ENCODE assay signal across 9 mouse cellular contexts in the genomic region with DNA sequence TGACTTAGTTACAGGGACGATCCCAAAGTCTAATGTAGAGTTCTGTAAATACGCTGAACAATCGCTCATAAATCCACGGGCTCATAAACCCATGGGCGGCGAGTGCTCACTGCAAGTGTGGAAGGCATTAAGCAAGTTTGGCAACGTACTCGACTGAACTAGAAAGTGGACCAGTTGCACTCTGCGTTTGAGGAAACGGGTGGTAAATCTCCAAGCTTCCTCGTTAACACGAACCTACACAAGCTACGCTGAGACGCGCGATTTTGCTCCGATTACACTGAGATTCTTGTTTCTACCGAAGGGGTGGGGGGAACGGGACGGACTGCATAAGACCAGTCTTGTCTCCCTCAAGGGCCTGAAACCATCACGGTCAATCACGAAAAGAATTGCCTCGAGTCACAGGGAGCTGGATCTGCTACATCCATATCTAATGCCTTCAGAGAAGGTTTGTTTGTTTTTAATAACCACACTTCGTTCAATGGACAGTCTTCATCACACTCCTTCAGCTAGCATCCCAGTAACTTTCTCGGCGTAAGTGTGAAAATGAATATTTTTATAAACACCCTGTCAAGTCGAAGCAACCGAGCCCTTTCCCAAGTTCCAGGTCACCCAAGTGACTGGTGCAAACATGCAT. TPM values are rescaled to one million over a fixed set of nuclear protein-coding genes. Genes with fewer than 3 reads are reported as not detected.
A peak's percentile ranks its signal among the peaks of the same experiment; 100 is the strongest.
DNase-seq lines count a peak whose midpoint lies in the region; ATAC-seq and TF ChIP-seq lines count a peak whose summit lies in the region.
"Had no signal": no experiment of that assay in that cellular context is flagged by ENCODE, and none has a peak within 500 bp of the region (broad histone marks: within the 10 kb centered on the region; RNA-seq: fewer than 3 reads in every experiment).

No protein-coding gene starts in this region.

- peak overlapping the region; percentile 54; the same call in 1 of the 2 replicates for H3K27ac ChIP-seq in forebrain, postnatal 0 days (ENCODE audit: low read depth, low read length)
- H3K27ac ChIP-seq in stomach, embryonic 15.5 days = peak overlapping the region; percentile 95

- no peaks in the 10 kb centered on the region for H3K36me3 ChIP-seq in forebrain, postnatal 0 days (ENCODE audit: insufficient read depth)
- no peaks in the 10 kb centered on the region for H3K36me3 ChIP-seq in stomach, embryonic 15.5 days

- H3K27me3 ChIP-seq in forebrain, postnatal 0 days (ENCODE audit: insufficient read depth, low read length) = no peaks in the 10 kb centered on the region
- H3K27me3 ChIP-seq in stomach, embryonic 15.5 days (replicated peaks) = no peaks in the 10 kb centered on the region
- H3K27me3 ChIP-seq: Patski had no signal

- H3K4me1 ChIP-seq in forebrain, postnatal 0 days (ENCODE audit: insufficient read depth) = peaks cover 24% of the 10 kb centered on the region
- H3K4me1 ChIP-seq in stomach, embryonic 15.5 days = peaks cover 16% of the 10 kb centered on the region

- H3K9ac ChIP-seq in forebrain, postnatal 0 days = peak overlapping the region; percentile 100
- H3K9ac ChIP-seq in stomach, embryonic 15.5 days = peak overlapping the region; percentile 95

- WGBS in forebrain, postnatal 0 days = 7% methylated on average over 28 of the region's 28 CpGs
- under 1% methylated on average over 28 of the region's 28 CpGs for WGBS in stomach, embryonic 15.5 days

- no peak for TF ChIP-seq CTCF in forebrain, postnatal 0 days (IDR thresholded peaks at IDR 0.05; ENCODE audit: low read depth)

- no peaks in the 10 kb centered on the region for H3K9me3 ChIP-seq in forebrain, postnatal 0 days (ENCODE audit: low read length)
- H3K9me3 ChIP-seq in stomach, embryonic 15.5 days = no peaks in the 10 kb centered on the region

- H3K4me2 ChIP-seq in forebrain, postnatal 0 days (ENCODE audit: low read depth) = peak overlapping the region; percentile 80
- H3K4me2 ChIP-seq in stomach, embryonic 15.5 days = peak overlapping the region; percentile 84

- H3K4me3 ChIP-seq in forebrain, postnatal 0 days (ENCODE audit: low read depth, low read length) = peak overlapping the region; percentile 92
- H3K4me3 ChIP-seq in stomach, embryonic 15.5 days (replicated peaks) = peak overlapping the region; percentile 75

- DNase-seq in cerebellum, adult 9-11 months = peak; percentile 30
- no peak for DNase-seq in cerebellum, adult 11 months
- DNase-seq in ZHBTc4 (ENCODE audit: low read depth, low spot score) = peak; percentile 54
- DNase-seq in forebrain, postnatal 0 days = peak; percentile 41
- DNase-seq in kidney, postnatal 10 days = peak; percentile 58
- peak; percentile 44 for DNase-seq in mesoderm, embryonic 11.5 days (ENCODE audit: low read depth, low spot score)
- DNase-seq in frontal cortex, postnatal 14 days (ENCODE audit: low spot score in 2 of 2) = no peak

- no peak for ATAC-seq in forebrain, postnatal 0 days
- no peak for ATAC-seq in stomach, embryonic 15.5 days (ENCODE audit: insufficient read depth, low FRiP score, low read depth)

RNA-seq across cellular contexts. Expression of a gene that starts 1.0 kb away (rescaled TPM):
- total RNA-seq in forebrain, postnatal 0 days (2014; rRNA removed) = 175 and 197 TPM in 2 replicates
- 481 and 501 TPM in 2 replicates for polyA plus RNA-seq in forebrain, postnatal 0 days (2015; fragmentation: Nextera tagmentation; extraction: Ambion mirVana)
- polyA plus RNA-seq in stomach, embryonic 15.5 days (2015; fragmentation: Nextera tagmentation; extraction: Ambion mirVana) = 425 and 464 TPM in 2 replicates

Comparison
In these comparisons a context has a peak if more than half of its experiments do, and no peak if none do; other contexts are left out.
1. DNase-seq: peak in cerebellum, adult 9-11 months (single experiment), ZHBTc4 (single experiment), forebrain, postnatal 0 days (single experiment), kidney, postnatal 10 days (single experiment) and mesoderm, embryonic 11.5 days (single experiment); none in cerebellum, adult 11 months (single experiment) and frontal cortex, postnatal 14 days (0 of 2).